Mouse (Mus musculus) heart, adult 11 months (tissue): ENCODE measurements at regions not wholly inside any gene's neighbourhood (a gene's known extent, or its start where the extent isn't known, plus 50 kb on each side); places are given as distances from the start of the nearest gene placed in this dataset.

Source experiments
- DNase-seq: peaks from one replicate; pipeline ENCODE4 v3.0.0; 2022

DNA sequence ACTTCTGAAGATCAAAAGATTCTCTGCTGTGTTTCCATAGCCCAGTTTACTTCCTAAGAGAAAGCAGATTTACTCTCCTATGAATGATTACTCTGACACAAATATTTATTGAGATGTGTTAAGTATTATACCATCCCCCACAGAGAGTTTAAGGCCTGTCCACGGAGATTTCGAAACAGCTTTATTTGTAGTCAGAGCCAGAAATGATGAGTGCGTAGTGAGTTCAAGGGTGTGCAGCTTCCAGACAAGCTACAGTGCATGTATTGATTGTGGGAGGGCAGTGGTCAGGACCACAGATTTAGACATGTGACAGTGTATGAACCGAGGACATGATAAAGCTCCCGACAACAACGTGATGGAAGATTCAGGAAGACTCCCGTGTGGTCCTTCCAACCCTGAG, 126.8 kb downstream of the Hlx start:
- DNase-seq: no peak

DNA sequence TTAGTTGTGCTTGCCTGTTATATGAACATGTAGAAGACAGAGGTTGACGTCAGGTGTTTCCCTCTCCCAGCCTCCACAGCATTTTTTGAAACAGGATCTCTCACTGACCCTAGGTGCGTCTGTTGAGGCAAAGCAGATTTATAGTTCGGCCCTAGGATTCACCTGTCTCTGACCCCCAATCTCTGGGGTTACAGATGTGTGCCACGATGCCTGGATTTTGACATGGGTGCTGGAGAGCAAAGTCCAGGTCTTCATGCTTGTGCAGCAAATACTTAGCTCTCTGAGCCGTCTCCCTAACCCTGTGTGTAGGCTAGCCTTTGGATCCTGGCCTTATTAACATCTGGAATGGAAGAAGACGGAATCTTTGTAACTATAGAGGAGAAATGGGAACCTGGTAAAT, 129.3 kb downstream of the Hlx start:
- peak; percentile 73 for DNase-seq

- no peak for DNase-seq
These were observed 137.0 kb downstream of the Hlx start for GRCm38 (mm10) chr1:184595449-184595848.

GRCm38 (mm10) chr1:184590634-184591033, 141.8 kb downstream of the Hlx start:
- peak; percentile 95 for DNase-seq

GRCm38 (mm10) chr1:184589277-184589676, 143.1 kb downstream of the Hlx start:
- DNase-seq: peak; percentile 80

DNA sequence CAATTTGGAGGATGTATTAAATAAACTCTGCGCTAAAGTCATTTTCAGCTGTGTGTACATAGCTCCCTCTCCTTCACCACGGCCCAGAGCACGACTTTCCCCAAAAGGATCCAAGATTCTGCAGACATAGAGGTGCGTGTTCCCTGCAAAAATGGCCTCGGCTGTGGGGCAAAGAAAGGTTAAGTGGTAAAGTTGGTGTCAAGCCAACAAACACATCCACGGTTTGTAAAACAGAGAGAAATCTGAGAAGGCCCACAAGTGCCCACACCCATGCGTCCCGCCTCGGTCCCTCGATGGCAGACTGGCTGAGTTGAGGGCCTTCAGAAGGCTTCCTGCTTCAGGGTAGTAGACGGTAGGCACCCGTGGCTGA, 147.9 kb downstream of the Hlx start:
- peak; percentile 63 for DNase-seq

DNA sequence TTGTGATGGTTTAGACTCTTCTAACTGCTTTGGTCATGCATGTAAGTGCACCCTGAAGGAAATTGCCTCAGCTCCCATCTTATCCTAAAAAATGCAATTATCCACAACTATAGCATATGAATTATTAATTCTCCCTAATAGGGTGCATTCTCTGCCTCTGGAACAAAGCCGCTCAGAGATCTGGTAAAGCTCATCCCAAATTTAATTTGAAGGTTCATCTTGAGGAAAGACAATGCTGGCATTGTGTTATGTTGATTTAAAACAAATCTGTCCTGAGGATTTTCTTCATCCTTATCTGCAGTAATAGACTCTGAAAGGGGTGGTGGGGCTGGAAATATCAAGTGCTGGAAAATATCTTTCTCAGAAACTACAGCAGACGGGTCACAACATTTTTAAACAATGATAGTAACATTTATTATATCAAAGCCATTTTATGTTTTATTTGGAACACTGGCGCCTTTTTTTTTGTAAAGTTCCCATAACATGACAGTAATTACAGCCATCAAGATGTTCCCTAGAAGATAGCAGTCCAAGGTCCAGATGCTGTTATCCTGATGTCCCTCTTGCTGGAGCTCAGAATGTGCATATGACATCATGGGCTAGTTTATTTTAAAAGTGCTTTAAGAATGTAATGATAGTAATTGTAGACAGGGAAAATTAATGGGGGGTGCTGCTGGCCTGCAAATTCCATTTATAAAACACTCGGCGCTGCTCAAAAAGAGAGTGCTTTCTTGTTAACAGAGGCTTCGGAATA, 148.5 kb downstream of the Hlx start:
- DNase-seq: peak; percentile 28

DNA sequence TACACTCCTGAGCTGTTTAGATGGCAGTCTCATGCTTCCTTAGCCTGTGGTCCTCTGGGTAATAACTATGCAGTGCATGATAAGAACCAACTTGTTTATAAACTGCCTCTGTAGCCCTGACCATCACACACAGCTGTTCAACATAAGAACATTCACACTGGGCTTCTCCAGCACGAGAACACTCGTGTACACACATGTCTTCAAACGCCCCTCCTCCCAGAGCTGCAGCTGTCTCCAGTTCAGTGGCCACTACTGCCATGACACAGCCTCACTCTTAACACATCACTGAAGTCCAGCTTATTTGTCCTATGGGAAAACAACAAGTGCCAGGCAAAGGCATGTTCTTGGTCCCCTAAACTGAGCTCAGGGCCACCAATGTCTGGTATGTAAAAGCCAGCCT, 152.9 kb downstream of the Hlx start:
- DNase-seq: peak; percentile 80

DNA sequence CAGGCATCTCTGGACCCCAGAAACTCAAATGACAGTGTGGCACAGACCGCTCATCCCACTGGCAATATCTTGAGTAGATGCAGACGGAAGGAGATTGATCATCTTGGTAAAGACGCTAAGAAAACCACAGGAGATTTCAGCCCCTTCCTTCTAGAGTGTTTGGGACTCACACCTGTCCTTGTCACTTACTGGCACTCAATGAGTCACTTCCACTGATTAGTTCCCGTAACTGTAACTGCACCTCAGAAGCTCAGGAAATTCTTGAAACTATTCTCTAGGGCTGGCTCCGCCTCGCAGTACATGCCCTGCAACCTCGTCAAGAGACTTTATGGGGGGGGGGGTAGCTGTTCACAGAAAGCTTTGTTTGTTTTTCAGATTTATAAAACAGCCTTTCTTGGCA, 155.9 kb downstream of the Hlx start:
- peak; percentile 62 for DNase-seq

- peak; percentile 91 for DNase-seq
These were observed 159.1 kb downstream of the Hlx start for GRCm38 (mm10) chr1:184573325-184573724.

- peak; percentile 74 for DNase-seq
These were observed 161.7 kb downstream of the Hlx start for GRCm38 (mm10) chr1:184570681-184571080.

- peak; percentile 83 for DNase-seq
These were observed 169.5 kb downstream of the Hlx start for GRCm38 (mm10) chr1:184562926-184563325.

DNA sequence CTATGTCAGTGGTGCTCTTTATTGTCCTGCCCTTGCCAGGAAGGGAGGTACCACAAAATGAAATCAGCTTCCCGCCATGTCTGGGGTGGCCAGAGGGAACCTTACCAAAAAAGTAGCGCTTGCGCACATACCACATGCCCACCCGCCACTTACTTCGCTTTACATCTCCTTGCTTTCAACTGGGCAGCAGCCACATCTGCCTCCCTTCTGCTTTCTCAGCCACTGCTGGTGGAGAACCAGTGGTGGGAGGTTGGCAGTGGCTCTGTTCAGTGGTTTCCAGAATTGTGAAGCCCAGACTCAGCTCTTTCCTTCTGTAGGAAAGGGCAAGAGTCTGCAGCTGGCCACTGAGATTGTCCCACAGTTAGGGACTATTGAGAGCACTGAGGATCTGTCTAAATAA, 170.2 kb downstream of the Hlx start:
- DNase-seq: peak; percentile 95

DNA sequence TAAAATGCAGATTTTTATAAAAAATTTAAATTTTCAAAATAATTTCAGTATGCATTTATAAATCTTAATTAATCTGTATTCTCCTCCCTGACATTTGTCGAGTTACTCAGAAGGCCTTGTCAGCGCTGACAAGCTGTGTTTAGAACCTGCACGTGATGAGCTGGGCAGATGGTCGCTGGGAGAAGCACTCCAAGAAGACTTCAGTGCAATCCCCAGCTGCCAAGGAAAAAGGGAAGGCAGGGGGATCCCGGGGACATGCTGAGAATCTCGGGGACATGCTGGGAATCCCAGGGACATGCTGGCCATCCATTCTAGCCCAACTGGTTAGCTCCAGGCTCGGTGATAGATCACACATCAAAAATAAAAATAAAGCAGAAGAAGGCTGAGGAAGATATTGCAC, 172.9 kb downstream of the Hlx start:
- DNase-seq: peak; percentile 70

- DNase-seq: peak; percentile 62
These were observed 178.6 kb downstream of the Hlx start for GRCm38 (mm10) chr1:184553791-184554190.

DNA sequence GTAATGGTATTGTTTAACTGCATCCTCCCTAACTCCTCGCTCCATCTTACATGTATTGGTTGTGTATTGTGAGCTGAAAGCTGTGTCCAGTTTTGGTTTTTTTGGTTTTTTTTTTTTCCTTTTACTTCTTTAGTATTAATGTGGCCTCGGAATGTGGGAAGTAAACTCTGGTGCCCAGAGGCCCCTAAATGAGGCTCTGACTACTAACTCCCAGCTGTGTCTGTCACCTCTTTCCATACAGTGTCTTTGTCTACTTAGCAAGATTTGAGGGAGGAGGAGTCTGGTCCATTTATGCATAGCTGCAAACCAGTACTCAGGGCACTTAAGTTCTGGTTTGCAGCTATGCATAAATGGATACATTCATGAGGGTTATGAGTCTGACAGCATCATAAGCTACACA, 181.9 kb downstream of the Hlx start:
- DNase-seq: peak; percentile 52

GRCm38 (mm10) chr1:184547650-184548235, 184.7 kb downstream of the Hlx start:
- DNase-seq: peak; percentile 61

DNA sequence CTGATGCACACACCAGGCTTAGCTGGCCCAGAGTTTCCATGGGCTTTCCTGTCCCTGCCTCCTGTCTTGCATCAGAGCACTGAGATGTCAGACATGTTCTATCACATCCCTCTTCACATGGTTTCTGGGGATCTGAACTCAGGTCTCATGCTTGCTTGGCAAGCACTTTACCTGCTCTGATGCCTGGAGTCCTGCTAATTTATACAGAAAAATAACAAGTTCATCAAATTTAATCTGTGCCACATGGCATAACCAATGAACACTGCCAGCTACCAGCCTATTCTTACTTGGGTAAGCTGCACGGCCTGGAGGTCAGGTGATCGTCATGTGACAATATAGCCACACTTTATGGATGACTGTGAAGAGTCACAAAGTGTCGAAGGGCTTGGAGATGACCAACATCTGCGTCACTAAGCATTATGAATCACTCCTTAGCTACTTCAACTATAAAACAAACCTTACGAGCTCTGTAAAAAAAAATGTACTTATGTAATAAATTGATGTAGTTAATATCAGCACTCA, 186.2 kb downstream of the Hlx start:
- DNase-seq: peak; percentile 72

GRCm38 (mm10) chr1:184545111-184545510, 187.3 kb downstream of the Hlx start:
- no peak for DNase-seq

- peak; percentile 66 for DNase-seq
These were observed 189.9 kb downstream of the Hlx start for GRCm38 (mm10) chr1:184542321-184543115.

DNA sequence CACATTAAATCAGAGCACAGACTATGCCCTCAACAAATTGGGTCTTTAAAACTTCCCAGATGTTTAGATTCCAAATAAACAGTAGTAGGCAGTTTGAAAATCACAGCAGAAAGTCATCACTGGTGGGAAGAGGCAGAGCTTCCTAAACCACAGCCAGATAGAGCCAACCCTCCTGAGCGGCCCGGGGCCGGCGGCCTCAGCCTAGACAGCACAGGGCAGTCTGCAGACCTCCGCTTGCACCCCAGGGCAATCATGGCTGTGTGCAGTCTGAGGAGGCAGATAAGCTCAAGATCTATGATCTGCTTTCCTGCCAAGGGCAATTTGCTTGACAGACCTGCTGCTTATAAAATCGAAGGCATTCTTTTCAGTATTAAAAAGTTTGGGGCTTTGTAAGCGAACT, 192.6 kb downstream of the Hlx start:
- peak; percentile 33 for DNase-seq

- DNase-seq: peak; percentile 77
These were observed 195.9 kb downstream of the Hlx start for GRCm38 (mm10) chr1:184536311-184537200.

DNA sequence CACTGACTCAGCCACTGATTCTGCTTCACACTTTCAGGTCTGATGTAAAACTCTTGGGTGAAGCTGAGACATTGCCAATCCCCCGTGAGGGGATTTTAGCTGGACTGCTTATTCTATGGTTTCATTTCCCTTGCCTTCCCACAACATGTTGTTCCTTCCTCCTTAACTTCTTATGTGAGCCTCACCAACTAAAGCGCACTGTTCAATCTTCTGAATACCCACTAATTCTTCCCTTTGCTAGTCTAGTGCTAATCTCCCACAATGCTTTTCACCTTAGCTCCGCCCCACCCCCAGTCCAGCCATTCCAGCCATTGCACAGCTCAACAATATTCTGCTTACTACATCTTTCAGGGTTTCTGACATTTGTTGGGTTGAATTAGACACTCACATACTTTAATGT, 196.7 kb downstream of the Hlx start:
- peak; percentile 87 for DNase-seq
